Mouse (Mus musculus): ENCODE results near the gene Eno1.
"Not testable (repeated sequence)": the region's sequence is repeated elsewhere in the genome, so short reads cannot be mapped to it uniquely, and the experiment has no call there.

GRCm38 (mm10) chr4:150279336-150279735 lies 42.8 kb downstream of the Eno1 start:
- not testable (repeated sequence) for TF ChIP-seq POLR2A (IDR thresholded peaks at IDR 0.05; ENCODE audit: borderline replicate concordance, low read depth, low read length); CTCF (IDR thresholded peaks at IDR 0.05; ENCODE audit: low read depth, low read length)

Measured in bone marrow macrophage, adult 2 months (primary cell).